Mouse (Mus musculus) induced T-regulatory cell, adult 2 months (primary cell): ENCODE results near the gene Fem1a.

Experiments
- DNase-seq: peaks from one replicate; pipeline ENCODE4 v3.0.0-alpha.2; 2012; ENCODE audit warnings: low read depth

The Fem1a gene

GRCm38 (mm10) chr17:56303847-56304586 is 47.4 kb downstream of the Fem1a start:
- peak; percentile 99 for DNase-seq

- DNase-seq: no peak
Observed at GRCm38 (mm10) chr17:56304718-56305117, 48.1 kb downstream of the Fem1a start.

GRCm38 (mm10) chr17:56305156-56305555 is 48.5 kb downstream of the Fem1a start:
- peak; percentile 20 for DNase-seq

DNA sequence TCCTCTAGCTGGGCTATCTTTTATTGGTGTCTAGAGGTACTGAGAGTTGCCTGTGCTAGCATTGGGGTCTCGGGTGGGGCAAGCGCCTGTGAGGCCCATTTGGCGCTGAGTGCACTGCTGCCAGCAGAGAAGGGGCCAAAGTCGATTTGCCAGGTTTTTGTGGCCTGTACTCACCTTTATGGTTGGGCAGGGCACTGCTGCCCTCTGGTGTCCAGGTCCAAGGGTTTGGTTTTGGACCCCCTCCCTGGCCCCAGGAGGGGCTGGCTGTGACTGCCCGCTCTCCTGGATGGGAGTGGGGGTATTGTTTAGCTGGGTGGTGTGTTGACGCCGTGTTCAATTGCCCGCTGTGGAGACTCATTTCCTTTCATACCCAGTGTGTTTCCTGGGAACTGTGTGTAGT is 49.2 kb downstream of the Fem1a start:
- DNase-seq: peak; percentile 33

DNA sequence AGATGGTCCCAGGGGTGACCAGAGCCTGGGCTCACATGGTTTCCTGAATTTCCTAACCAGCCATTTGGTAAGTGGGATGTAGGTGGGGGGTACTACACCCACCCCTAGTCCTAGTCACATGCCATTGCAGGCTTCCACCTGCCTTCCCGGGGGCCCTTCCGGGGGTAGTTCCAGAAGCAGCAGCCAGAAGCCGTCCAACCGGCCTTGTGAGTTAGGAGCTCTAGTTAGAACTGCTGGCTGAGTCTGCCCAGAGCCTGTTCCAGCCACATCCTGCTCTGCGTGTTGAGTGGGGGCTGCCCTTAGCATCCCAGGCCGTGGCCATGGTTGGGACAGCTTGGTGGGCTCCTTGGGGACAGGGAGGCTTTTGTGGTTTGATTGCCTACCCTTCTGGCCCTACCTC is 51.5 kb downstream of the Fem1a start:
- DNase-seq: no peak

GRCm38 (mm10) chr17:56309191-56309945 is 52.8 kb downstream of the Fem1a start:
- no peak for DNase-seq
